7 mouse cellular contexts compared by ENCODE assay signal in the genomic region with DNA sequence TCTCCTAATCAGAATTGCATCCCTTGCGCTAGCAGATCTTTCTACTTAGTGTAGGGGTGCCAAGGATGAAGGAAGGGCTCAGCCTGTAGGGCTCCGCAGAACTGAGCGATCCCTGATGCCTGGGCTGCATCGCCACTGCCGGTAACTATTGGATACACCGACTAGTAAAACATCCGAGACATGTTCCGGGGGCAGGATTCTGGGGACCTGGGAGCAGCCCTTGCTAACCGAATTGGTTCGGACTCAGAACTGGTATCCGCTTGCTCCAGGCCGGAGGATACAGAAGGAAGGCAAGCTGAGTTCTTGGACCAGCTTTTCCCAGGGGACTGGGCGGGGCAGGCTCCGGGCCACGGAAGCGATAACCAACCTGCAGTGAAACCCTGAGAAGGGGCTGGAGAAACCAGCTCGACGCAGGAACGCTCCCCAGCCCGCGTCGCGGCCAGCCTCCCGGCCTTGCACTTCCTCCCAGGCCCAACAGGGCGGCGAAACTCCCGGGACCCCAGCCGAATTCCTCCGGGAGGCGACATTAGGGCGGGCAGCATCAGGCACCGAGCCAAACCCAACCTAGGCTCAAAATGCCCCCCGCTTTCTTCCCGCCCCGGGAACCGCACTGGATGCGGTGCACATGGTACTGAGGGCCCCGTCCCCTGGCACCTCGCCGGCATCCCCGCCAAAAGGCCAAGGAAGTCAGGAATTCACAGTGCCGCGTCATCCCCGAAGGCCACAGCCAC.
DNase-seq lines count a peak whose midpoint lies in the region; ATAC-seq lines count a peak whose summit lies in the region.

No protein-coding gene starts in this region.

- H3K9ac ChIP-seq in hindbrain, embryonic 13.5 days: peak overlapping the region; percentile 19; the same call in 1 of the 2 replicates
- H3K9ac ChIP-seq in liver, embryonic 12.5 days: no peak overlapping the region
- no peak overlapping the region for H3K9ac ChIP-seq in neural tube, embryonic 15.5 days (replicated peaks)

- H3K4me3 ChIP-seq in hindbrain, embryonic 13.5 days: peak overlapping the region; percentile 31
- peak overlapping the region; percentile 49 for H3K4me3 ChIP-seq in liver, embryonic 12.5 days
- peak overlapping the region; percentile 22 for H3K4me3 ChIP-seq in neural tube, embryonic 15.5 days (replicated peaks)

- WGBS in hindbrain, embryonic 13.5 days: 1% methylated on average over 44 of the region's 44 CpGs
- WGBS in liver, embryonic 12.5 days (ENCODE audit: insufficient replicate concordance): 3% methylated on average over 44 of the region's 44 CpGs
- 2% methylated on average over 44 of the region's 44 CpGs for WGBS in neural tube, embryonic 15.5 days

- no peak for ATAC-seq in hindbrain, embryonic 13.5 days (ENCODE audit: low FRiP score)
- no peak for ATAC-seq in liver, embryonic 12.5 days
- ATAC-seq in neural tube, embryonic 15.5 days (ENCODE audit: low FRiP score): no peak

- DNase-seq in thymus, postnatal 25 days: peak; percentile 18
- DNase-seq in thymus, postnatal 0 days (ENCODE audit: low spot score): no peak
- DNase-seq in embryo, embryonic 11 days: peak; percentile 57
- no peak for DNase-seq in left cerebral cortex, adult 9 months (ENCODE audit: low spot score in 2 of 2)

- H3K36me3 ChIP-seq in hindbrain, embryonic 13.5 days: no peaks in the 10 kb centered on the region
- H3K36me3 ChIP-seq in liver, embryonic 12.5 days: no peaks in the 10 kb centered on the region
- no peaks in the 10 kb centered on the region for H3K36me3 ChIP-seq in neural tube, embryonic 15.5 days

- peaks cover 97% of the 10 kb centered on the region for H3K27me3 ChIP-seq in hindbrain, embryonic 13.5 days
- H3K27me3 ChIP-seq in liver, embryonic 12.5 days (replicated peaks): peaks cover 100% of the 10 kb centered on the region
- peaks cover 94% of the 10 kb centered on the region for H3K27me3 ChIP-seq in neural tube, embryonic 15.5 days (replicated peaks)

- H3K27ac ChIP-seq in hindbrain, embryonic 13.5 days: peak overlapping the region; percentile 35; the same call in 1 of the 2 replicates
- no peak overlapping the region for H3K27ac ChIP-seq in liver, embryonic 12.5 days
- no peak overlapping the region for H3K27ac ChIP-seq in neural tube, embryonic 15.5 days (replicated peaks)

- H3K9me3 ChIP-seq in hindbrain, embryonic 13.5 days: no peaks in the 10 kb centered on the region
- no peaks in the 10 kb centered on the region for H3K9me3 ChIP-seq in liver, embryonic 12.5 days (replicated peaks)
- no peaks in the 10 kb centered on the region for H3K9me3 ChIP-seq in neural tube, embryonic 15.5 days (replicated peaks)

- H3K4me1 ChIP-seq in hindbrain, embryonic 13.5 days (replicated peaks): peaks cover 33% of the 10 kb centered on the region
- H3K4me1 ChIP-seq in liver, embryonic 12.5 days: peaks cover 40% of the 10 kb centered on the region
- peaks cover 40% of the 10 kb centered on the region for H3K4me1 ChIP-seq in neural tube, embryonic 15.5 days

- H3K4me2 ChIP-seq in hindbrain, embryonic 13.5 days: peak overlapping the region; percentile 30
- H3K4me2 ChIP-seq in liver, embryonic 12.5 days: peak overlapping the region; percentile 72
- H3K4me2 ChIP-seq in neural tube, embryonic 15.5 days: peak overlapping the region; percentile 36

Comparison
In these comparisons a context has a peak if more than half of its experiments do, and no peak if none do; other contexts are left out.
1. DNase-seq: peak in thymus, postnatal 25 days (single experiment) and embryo, embryonic 11 days (single experiment); none in thymus, postnatal 0 days (single experiment) and left cerebral cortex, adult 9 months (0 of 2).
2. Peak in every context shown above with its lines, with median percentiles within 50 percentile points of each other: H3K4me2 ChIP-seq and H3K4me3 ChIP-seq.